8 mouse cellular contexts compared by ENCODE assay signal in genomic region chr16:96127288-96127656, GRCm38 (mm10). TPM values are rescaled to one million over a fixed set of nuclear protein-coding genes. Genes with fewer than 3 reads are reported as not detected.
A peak's percentile ranks its signal among the peaks of the same experiment; 100 is the strongest.
DNase-seq lines count a peak whose midpoint lies in the region; ATAC-seq and TF ChIP-seq lines count a peak whose summit lies in the region.

No protein-coding gene starts in this region.

- peak overlapping the region; percentile 78 for H3K4me3 ChIP-seq in lung, adult 2 months (replicated peaks; ENCODE audit: extremely low read depth, low read depth, low read length)
- H3K4me3 ChIP-seq in embryonic facial prominence, embryonic 13.5 days = peak overlapping the region; percentile 90
- peak overlapping the region; percentile 98 for H3K4me3 ChIP-seq in limb, embryonic 11.5 days (ENCODE audit: low read depth, low read length)
- peak overlapping the region; percentile 92 for H3K4me3 ChIP-seq in olfactory bulb, adult 2 months (ENCODE audit: insufficient read depth, low read depth, low read length)

- no peaks in the 10 kb centered on the region for H3K9me3 ChIP-seq in embryonic facial prominence, embryonic 13.5 days
- no peaks in the 10 kb centered on the region for H3K9me3 ChIP-seq in limb, embryonic 11.5 days (ENCODE audit: control insufficient read depth, low read length)

- peak overlapping the region; percentile 97 for H3K27ac ChIP-seq in embryonic facial prominence, embryonic 13.5 days
- H3K27ac ChIP-seq in limb, embryonic 11.5 days (replicated peaks; ENCODE audit: low read depth, low read length) = peak overlapping the region; percentile 94
- peak overlapping the region; percentile 96 for H3K27ac ChIP-seq in olfactory bulb, adult 2 months (ENCODE audit: insufficient read depth, low read depth, low read length)

- TF ChIP-seq POLR2A in lung, adult 2 months (IDR thresholded peaks at IDR 0.05; ENCODE audit: borderline replicate concordance, extremely low read depth, low read depth, low read length) = no peak
- 0 out of 2 replicates have a peak, but pooled peaks have one; percentile 52 for TF ChIP-seq POLR2A in olfactory bulb, adult 2 months (IDR thresholded peaks at IDR 0.05; ENCODE audit: insufficient read depth, low read depth, low read length)

- H3K4me2 ChIP-seq in embryonic facial prominence, embryonic 13.5 days = peak overlapping the region; percentile 84
- H3K4me2 ChIP-seq in limb, embryonic 11.5 days (ENCODE audit: low read depth, severe bottlenecking) = peak overlapping the region; percentile 72; the same call in 1 of the 2 replicates

- H3K27me3 ChIP-seq in embryonic facial prominence, embryonic 13.5 days = no peaks in the 10 kb centered on the region
- no peaks in the 10 kb centered on the region for H3K27me3 ChIP-seq in limb, embryonic 11.5 days (ENCODE audit: control insufficient read depth, insufficient read depth, low read length)

- H3K9ac ChIP-seq in embryonic facial prominence, embryonic 13.5 days = peak overlapping the region; percentile 98
- peak overlapping the region; percentile 99 for H3K9ac ChIP-seq in limb, embryonic 11.5 days (ENCODE audit: low read length)

- no peak for DNase-seq in lung, adult 2 months
- DNase-seq in lung, postnatal 36 days = no peak
- DNase-seq in limb, embryonic 11.5 days (ENCODE audit: low spot score) = no peak
- no peak for DNase-seq in layer of hippocampus, adult 9-11 months
- DNase-seq in kidney, postnatal 36 days = no peak
- no peak for DNase-seq in urinary bladder, postnatal 10 days (ENCODE audit: low spot score)

- 2% methylated on average over 51 of the region's 52 CpGs for WGBS in lung, adult 2 months
- under 1% methylated on average over 52 of the region's 52 CpGs for WGBS in embryonic facial prominence, embryonic 13.5 days
- 0% methylated on average over 47 of the region's 52 CpGs for WGBS in limb, embryonic 11.5 days
- under 1% methylated on average over 45 of the region's 52 CpGs for WGBS in olfactory bulb, adult 2 months

- peaks cover 45% of the 10 kb centered on the region for H3K36me3 ChIP-seq in embryonic facial prominence, embryonic 13.5 days
- H3K36me3 ChIP-seq in limb, embryonic 11.5 days (ENCODE audit: control insufficient read depth, insufficient read depth, low read length) = peaks cover 20% of the 10 kb centered on the region

- H3K4me1 ChIP-seq in lung, adult 2 months (ENCODE audit: control insufficient read depth, insufficient read depth, low read length) = peaks cover 8% of the 10 kb centered on the region
- peaks cover 33% of the 10 kb centered on the region for H3K4me1 ChIP-seq in embryonic facial prominence, embryonic 13.5 days
- H3K4me1 ChIP-seq in limb, embryonic 11.5 days (ENCODE audit: control insufficient read depth, insufficient read depth, low read length) = peaks cover 9% of the 10 kb centered on the region
- peaks cover 2% of the 10 kb centered on the region for H3K4me1 ChIP-seq in olfactory bulb, adult 2 months (ENCODE audit: control insufficient read depth, insufficient read depth, low read length)

- ATAC-seq in embryonic facial prominence, embryonic 13.5 days (ENCODE audit: insufficient number of reproducible peaks, insufficient read depth, low FRiP score, low TSS enrichment, low read depth) = peak; percentile 57
- peak; percentile 53 for ATAC-seq in limb, embryonic 11.5 days (ENCODE audit: insufficient number of reproducible peaks, low FRiP score, low TSS enrichment, low read depth)

- no peak for TF ChIP-seq CTCF in lung, adult 2 months (IDR thresholded peaks at IDR 0.05; ENCODE audit: insufficient read depth, low read length)
- no peak for TF ChIP-seq CTCF in olfactory bulb, adult 2 months (IDR thresholded peaks at IDR 0.05; ENCODE audit: insufficient read depth, low read depth, low read length)

RNA-seq across cellular contexts. Expression of gene Hmgn1, which starts 0.3 kb away (rescaled TPM):
- 27.4 and 38.0 TPM in 2 replicates for polyA plus RNA-seq in lung, adult 2 months (2012; rRNA removed)
- polyA plus RNA-seq in embryonic facial prominence, embryonic 13.5 days (2015; fragmentation: Nextera tagmentation; extraction: Ambion mirVana) = 752 and 768 TPM in 2 replicates
- 1,125 and 1,150 TPM in 2 replicates for polyA plus RNA-seq in limb, embryonic 11.5 days (2014; fragmentation: Nextera tagmentation; extraction: Ambion mirVana)
- polyA plus RNA-seq in olfactory bulb, adult 2 months (2012; ENCODE audit: insufficient read depth, insufficient read length, low replicate concordance, missing spikeins) = not detected in 2 replicates

RNA-seq across cellular contexts. Expression of gene Wrb, which starts 17.9 kb away (rescaled TPM):
- 81.5 and 84.8 TPM in 2 replicates for polyA plus RNA-seq in lung, adult 2 months (2012; rRNA removed)
- polyA plus RNA-seq in embryonic facial prominence, embryonic 13.5 days (2015; fragmentation: Nextera tagmentation; extraction: Ambion mirVana) = 59.9 and 61.4 TPM in 2 replicates
- polyA plus RNA-seq in limb, embryonic 11.5 days (2014; fragmentation: Nextera tagmentation; extraction: Ambion mirVana) = 74.0 and 75.7 TPM in 2 replicates
- not detected in 2 replicates for polyA plus RNA-seq in olfactory bulb, adult 2 months (2012; ENCODE audit: insufficient read depth, insufficient read length, low replicate concordance, missing spikeins)

RNA-seq across cellular contexts. Expression of gene Brwd1, which starts 44.9 kb away (rescaled TPM):
- 24.5 and 27.4 TPM in 2 replicates for polyA plus RNA-seq in lung, adult 2 months (2012; rRNA removed)
- polyA plus RNA-seq in embryonic facial prominence, embryonic 13.5 days (2015; fragmentation: Nextera tagmentation; extraction: Ambion mirVana) = 113 and 118 TPM in 2 replicates
- polyA plus RNA-seq in limb, embryonic 11.5 days (2014; fragmentation: Nextera tagmentation; extraction: Ambion mirVana) = 153 and 157 TPM in 2 replicates
- 395 and 462 TPM in 2 replicates for polyA plus RNA-seq in olfactory bulb, adult 2 months (2012; ENCODE audit: insufficient read depth, insufficient read length, low replicate concordance, missing spikeins)
